Mouse (Mus musculus) CD4-positive, CD25-positive, alpha-beta regulatory T cell, adult 2 months (primary cell): ENCODE results near the gene Tsx.
"Not testable (repeated sequence)": the region's sequence is repeated elsewhere in the genome, so short reads cannot be mapped to it uniquely, and the experiment has no call there.

Source experiments
- DNase-seq: peaks from one replicate; pipeline ENCODE4 v3.0.0-alpha.2; 2012; ENCODE audit warnings: low read depth, low spot score

Tsx gene

DNA sequence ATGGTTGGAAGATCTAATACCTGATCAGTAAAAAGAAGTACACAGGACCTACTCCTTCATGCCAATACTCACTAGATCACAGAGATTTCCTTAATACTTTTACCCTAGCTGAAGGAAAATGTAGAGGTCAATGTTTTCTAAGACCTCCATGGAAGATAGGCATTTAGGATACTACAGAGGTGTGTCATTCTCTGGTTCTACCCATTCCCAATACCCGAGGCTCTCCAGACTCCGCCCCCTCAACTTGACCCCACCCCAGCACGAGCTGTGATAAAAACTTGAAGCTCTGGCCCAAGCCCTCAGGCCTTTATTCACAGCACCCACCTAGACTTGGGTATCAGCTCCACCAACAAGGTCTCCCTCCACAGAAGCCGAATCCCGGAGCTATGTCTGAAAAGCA lies at the start of gene Tsx:
Tsx (plus strand) TSS at position 301 of the 400 bp plus-strand sequence.
- no peak for DNase-seq

DNA sequence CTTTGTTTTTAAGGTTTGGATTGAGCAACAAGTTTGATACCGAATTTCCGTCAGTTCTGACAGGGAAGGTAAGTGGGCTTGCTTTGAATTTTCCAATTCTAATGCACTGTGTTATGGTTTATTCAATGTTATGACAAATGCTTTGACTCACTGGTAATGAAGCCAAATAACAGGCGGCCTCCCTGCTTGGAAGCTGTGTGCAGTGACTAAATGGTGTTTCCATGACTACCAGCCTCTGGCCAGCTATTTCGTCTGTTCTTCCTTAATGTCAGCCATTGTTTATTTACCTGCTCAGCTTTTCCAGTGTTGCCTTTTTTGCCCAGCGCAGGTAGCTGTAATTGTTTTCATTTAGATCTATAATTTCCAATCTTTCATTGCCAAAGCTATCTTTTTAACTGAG lies 48.1 kb upstream of the Tsx start:
- no peak for DNase-seq

DNA sequence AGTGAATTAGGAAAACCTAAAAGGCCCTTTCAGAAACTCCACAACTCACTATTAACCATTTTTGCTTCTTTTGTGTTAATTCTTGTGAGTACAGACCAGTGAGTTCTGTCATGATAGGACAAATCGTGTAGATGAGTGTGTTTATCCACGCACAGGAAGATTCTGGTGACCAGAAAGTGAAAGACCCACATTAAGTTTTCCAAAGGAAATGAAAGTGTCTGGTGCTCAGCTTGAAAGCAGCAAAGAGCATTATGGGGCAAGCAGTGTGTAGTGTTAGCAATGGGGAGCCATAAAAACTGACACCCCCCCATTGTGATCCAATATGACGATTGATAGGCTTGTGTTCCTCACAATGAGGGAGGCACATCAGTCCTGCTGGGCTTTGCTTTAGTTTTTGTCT lies 45.6 kb upstream of the Tsx start:
- no peak for DNase-seq

DNA sequence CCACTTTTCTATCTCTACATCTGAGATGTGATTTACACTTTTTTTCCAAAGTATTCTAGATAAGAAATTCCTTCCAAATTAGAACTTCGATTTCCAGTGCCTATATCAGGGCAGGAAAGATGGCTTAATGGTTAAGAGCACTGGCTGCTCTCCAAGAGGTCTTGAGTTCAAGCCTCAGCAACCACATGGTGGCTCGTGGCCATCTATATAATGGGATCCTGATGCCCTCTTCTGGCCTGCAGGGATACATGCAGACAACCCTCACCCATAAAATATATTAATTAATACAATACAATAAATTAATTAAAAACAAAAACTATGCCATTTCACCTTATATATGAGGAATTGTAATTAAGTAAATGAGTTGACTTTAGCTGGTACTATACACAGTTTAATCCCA lies 43.0 kb upstream of the Tsx start:
- peak; percentile 43 for DNase-seq

DNA sequence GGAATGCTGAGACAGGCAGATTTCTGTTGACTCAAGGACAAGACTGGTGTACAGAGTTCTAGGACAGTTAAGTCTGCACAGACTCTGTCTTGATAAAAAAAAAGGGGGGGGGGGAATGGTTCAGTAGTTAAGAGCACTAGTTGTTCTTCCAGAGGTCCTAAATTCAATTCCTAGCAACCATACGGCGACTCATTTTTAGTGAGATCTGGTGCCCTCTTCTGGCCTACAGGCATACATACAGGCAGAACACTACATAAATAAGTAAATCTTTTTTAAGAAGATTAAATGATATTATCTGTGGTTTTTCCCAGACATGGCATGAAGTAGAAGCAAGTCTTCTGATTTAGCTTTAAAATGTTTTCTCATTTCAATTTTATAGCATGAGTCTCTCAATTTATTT lies 42.6 kb upstream of the Tsx start:
- DNase-seq, result peak; percentile 55

DNA sequence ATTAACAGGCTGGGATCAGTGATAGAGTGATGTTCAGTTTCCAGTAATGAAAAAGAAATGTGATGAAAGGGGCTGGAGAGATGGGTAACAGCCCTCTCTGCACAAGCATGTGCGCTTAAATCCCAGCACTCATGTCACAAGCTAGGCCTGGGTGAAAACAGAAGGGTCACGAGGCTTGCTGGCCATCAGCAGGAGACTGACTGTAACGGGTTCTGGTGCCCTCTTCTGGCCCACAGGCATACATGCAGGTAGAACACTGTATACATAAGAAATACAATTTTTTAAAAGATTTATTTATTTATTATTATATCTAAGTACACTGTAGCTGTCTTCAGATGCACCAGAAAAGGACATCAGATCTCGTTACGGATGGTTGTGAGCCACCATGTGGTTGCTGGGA lies 40.0 kb upstream of the Tsx start:
- peak; percentile 9 for DNase-seq

DNA sequence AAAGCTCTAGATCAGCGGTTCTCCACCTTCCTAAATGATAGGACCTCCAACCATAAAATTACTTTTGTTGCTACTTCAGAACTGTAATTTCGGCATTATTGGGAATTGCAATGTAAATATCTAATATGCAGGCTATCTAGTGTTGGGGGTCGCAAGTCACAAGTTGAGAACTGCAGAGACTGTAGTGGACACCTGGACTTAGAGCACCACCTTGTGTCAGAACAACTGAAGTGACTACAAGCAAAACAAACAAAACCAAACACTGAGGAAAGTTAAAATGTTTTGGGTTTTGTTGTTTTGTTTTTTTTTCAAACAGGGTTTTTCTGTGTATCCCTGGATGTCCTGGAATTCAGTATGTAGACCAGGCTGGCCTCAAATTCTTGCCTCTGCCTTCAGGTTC lies 29.7 kb upstream of the Tsx start:
- DNase-seq, result no peak

DNA sequence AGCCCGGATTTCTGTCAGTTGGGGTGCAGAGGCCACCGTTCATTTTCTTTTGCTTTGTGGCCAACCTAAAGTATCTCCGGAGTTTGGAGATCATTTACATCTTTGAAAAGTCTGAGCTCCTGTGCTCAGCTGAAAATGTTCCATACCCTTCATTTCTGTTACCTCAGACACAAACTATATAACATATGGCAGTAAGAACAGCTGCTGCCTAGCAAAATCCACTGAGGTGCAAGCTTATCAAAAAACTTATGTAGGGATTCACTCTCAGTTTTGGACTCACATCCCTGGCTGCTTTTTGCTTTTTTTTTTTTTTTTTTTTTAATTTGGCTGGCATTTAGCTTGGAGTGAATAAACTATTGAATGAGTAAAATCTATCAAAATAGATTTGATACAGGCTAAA lies 26.1 kb upstream of the Tsx start:
- DNase-seq, result no peak

DNA sequence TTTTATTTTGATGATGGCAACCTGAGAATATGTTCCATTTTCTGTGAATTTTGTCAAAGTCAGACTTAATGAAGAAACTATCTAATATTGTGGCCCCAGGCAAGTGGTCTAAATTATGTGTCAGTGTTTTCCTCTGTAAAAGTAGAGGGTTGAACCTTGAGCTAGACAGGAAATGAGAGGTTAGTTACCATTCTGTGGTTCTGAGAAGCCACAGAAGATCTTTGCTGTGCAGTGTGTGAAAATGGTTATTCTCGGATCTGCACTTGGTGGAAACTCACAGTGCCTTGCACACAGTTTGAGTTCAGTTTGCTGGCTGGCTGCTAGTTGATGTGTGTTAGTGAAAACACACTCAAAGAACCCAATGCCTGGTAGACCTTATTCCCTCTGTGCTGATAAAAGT lies 20.4 kb upstream of the Tsx start:
- DNase-seq, result peak; percentile 16

DNA sequence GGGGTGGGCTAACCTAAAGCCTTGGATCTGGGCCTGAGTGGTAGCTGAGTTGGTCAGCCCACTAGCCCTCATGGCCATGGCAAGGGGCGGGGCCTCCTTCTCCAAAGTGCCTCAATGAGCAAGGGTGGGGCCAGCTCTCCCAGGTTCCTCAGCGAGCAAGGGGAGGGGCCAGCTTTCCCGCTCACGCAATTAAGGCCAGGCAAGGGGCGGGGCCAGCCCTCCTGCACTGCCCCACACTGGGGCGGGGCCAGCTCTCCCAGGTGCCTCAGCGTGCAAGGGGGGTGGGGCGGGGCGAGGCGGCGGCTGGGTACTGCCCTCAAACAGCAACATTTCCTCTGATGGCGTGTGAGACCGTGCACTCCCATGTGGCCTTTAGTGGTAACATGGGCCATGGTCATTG lies 9.2 kb upstream of the Tsx start:
- no peak for DNase-seq

DNA sequence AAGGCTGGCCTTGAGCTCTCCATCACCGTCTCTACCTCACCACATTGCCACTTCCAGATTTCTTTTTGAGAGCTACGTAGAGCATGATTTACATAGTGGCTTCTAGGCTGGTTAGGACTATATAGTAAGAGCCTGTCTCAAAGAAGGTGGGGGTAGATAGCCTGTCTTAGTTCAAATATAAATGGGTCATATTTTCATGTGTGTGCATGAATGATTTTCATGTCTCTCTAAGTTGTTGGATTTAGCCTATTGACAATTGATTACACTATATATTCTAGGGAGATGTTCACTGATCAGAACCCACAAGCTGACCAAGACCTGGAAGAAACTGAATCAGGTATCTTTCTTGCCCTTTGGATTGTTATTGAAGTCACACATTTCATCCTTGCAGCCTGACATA lies 7.4 kb downstream of the Tsx start, which contains the start of gene Gm26992:
Gm26992 (plus strand) TSS at position 301 of the 400 bp plus-strand sequence.
- no peak for DNase-seq

DNA sequence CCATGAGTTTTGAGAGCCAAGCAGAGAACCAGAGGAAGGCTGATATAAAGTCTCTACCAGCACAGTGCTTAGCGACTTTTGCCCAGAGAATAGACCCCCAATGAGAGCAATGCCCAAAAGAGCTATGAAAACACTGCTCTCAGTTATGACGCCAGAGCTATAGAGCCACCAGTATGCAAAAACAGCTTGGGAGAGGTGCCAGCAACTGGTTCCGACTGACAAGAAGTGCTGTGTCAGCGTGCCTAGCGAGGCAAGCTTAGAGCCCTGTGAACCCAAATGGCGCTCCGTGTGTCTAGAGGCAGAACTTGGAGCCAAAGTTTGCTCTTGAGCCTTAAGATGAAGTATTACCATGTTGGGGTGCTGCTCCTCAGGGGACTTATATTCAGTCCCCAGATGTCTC lies 13.4 kb downstream of the Tsx start:
- no peak for DNase-seq

DNA sequence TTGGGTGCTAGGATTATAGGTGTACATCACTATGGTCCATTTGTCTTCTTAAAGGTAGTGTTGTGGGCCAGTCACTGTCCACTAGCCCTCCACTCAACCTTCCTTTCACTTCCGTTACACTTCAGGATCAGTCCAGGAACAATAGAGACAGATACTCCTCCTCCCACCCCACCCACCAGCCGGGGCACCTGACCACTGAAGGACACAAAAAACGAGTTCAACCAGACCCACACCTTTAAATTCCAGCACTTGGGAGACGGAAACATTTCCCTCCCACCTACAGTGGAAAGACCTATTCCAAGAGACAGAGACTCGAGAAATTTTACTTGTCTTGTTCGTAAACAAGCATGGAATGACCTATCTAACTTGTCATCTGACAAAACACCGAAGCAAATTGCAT lies 18.0 kb downstream of the Tsx start:
- DNase-seq, result no peak

DNA sequence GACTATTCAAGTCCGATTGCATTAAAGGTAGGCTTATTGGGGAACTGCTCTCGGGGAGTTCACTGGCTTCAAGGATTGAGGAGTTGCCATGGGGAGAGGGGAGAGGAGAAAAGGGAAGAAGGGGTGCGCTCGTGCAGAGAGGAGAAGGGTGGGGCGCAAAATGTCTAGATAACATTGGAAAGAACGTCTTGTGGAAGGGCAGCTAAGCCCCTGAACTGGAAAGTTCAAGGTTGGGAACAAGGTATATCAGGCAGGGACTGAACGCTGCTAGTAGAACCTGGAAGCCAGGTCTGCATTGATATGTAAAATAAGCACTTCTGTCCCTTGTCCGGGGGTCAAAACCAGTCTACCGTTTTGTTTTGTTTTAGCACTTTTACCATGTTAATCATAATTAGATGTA lies 23.8 kb downstream of the Tsx start:
- DNase-seq, result no peak

DNA sequence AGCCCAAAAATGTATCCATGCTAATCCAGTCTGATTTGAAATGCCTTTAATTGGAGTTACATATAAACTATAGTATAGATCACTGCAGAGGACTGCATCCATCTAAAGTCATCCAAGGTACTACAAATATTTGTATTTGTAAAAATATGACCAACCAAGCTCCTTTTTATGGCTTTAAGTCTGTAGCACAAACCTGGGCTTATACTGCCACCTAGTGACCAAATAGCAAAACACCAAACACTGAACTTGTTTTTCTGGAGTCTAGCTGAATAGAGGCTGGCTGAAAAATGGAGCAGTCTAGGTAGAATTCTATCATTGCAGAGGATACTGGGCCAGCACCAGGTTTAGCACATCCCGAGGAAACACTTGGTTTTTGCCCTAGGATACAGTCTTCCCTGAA lies 26.5 kb downstream of the Tsx start:
- peak; percentile 69 for DNase-seq

DNA sequence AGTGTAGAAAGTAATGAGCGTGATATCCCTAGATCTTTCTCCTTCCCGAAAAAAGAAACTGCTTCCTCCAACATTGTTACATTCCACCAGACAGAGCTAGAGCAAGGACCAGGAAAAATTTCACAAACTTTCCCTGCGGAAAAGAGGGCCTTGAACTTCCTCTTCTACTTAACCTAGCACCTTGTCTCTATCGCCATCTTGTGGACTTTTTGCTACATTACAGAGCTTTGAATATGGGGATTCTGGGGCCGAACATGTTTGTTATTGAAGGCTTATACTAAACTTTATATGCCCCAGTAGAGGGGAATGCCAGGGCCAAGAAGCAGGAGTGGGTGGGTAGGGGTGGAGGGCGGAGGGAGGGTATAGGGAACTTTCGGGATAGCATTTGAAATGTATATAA lies 29.5 kb downstream of the Tsx start:
- peak; percentile 60 for DNase-seq

DNA sequence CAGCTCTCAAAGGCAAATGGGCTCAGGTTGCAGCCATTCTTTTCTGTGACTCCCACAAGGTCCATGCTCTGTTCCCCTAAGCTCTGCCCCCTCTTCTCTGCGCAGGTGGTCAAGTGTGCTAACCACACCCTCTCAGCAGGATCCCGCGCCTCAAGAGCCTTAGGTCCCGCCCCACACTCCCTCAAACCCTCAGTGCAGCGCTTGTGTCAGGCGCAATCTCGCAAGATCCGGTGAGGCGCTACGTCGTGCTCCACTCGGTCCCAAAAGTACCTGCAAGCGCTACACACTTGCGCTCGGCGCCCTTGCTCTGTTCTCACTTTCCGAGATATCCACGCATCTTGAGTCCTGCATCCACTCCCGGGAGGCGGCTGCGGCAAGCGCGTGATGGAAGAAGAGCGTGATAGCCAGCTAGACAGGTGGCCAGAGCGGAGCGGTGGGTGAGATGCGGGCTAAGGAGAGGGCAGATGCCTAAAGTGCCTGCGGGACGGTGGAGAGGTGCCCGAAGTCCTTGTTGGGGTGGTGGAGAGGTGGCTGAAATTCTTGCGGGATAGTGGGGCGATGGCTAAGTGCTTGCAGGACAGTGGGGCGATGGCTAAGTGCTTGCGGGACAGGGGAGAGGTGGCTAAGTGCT lies 33.4 kb downstream of the Tsx start:
- DNase-seq, result peak; percentile 20

DNA sequence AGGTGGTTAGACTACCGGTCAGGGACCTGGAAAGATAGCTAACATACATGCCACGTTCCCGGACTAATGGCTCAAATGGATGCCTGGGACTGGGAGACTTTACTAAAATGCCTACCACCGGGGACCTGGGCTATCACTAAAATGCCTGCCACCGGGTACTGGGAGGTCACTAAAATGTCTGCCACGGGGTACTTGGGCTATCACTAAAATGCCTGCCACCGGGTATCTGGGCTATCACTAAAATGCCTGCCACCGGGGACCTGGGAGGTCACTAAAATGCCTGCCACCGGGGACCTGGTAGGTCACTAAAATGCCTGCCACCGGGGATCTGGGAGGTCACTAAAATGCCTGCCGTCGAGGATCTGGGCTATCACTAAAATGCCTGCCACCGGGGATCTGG lies 34.2 kb downstream of the Tsx start:
- DNase-seq, result not testable (repeated sequence)

DNA sequence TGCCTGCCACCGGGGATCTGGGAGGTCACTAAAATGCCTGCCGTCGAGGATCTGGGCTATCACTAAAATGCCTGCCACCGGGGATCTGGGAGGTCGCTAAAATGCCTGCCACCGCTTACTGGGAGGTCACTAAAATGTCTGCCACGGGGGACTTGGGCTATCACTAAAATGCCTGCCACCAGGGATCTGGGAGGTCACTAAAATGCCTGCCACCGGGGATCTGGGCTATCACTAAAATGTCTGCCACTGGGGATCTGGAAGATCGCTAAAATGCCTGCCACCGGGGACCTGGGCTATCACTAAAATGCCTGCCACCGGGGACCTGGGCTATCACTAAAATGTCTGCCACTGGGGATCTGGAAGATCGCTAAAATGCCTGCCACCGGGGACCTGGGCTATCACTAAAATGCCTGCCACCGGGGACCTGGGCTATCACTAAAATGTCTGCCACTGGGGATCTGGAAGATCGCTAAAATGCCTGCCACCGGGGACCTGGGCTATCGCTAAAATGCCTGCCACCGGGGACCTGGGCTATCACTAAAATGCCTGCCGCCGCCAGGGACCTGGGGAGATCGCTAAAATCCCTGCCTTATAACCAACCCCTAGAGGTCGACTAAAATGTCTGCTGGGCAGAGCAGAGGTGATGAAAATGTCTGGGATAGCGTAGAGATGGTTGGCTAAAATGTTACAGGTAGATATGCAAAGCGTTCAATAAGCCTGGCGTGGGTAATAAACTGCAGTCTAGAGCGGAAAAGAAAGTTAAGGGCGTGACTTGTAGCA lies 34.9 kb downstream of the Tsx start:
- DNase-seq, result not testable (repeated sequence)

DNA sequence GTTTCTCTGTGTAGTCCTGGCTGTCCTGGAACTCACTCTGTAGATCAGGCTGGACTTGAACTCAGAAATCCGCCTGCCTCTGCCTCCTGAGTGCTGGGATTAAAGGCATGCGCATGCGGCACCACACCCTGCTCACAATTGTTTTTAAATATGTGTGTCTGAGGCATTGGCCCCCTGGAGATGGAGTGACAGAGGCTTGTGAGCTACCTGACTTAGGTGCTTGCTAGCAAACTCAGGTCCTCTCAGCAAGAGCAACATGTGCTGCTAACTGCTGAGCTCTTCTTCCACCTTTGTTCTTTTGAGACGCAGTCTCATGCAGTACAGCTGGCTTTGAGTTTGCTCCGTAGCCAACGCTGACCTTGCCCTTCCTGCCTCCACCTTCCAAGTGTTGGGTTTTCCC lies 38.5 kb downstream of the Tsx start:
- no peak for DNase-seq

DNA sequence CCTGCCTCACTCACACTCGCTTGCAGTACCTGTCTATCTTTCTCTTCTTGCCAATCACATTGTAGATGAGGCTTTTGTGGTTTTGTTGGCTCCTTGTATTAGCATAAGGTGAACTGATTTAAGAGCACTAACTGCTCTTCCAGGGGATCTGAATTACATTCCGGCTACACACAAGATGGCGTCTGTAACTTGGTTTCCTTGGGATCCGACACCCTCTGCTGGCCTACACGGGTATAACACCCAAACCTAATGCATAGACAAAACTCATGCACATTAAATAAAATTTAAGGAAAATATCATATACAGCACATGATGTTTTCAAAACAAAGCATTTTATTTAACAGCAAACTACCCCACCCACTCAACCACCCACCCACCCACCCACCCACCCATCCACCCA lies 45.8 kb downstream of the Tsx start:
- peak; percentile 18 for DNase-seq

DNA sequence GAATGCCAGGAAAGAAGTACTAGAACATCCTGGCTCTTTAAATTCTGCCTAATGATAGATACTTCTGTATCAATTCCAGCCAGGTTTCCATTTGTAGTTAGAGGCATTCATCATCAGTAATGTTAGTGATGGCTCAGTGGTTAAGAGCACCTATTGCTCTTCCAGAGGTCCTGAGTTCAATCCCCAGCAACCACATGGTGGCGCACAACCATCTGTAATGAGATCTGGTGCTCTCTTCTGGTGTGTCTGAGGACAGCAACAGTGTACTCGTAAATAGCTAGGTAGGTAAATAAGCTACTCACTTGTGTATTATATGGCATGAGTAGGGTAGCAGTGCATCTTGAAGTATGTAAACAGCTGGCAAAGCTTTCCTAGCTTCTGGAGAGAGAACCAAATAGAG lies 54.7 kb downstream of the Tsx start:
- no peak for DNase-seq

DNA sequence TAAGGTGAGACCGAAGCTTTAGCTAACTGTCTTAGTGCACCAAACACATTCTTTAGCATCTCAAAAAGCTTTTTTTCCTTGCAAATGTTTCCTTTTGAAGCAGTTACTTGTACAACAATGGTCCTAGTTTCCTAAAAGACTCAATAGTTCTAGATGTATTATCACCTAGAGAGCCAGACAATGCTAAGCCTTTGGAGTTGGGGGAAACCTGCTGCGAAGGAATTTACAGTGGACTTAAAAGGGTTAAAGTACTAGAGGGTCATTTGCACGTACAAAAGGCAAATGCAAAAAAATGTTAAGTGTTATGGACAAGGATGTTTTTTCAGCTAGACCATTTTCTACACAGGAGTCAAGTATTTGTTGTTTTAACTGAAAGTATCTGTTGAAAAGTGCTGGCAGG lies 58.1 kb downstream of the Tsx start:
- DNase-seq, result no peak
